Mouse (Mus musculus) neural tube, embryonic 15.5 days (tissue): Measurements from ENCODE around the gene Phkg1. TPM values are rescaled to one million over a fixed set of nuclear protein-coding genes. Genes with fewer than 3 reads are reported as not detected.

Source experiments
- ATAC-seq: fragments of 200-750 bp; cut with Nextera tagmentation; 2 replicates; pipeline ENCODE4 v1.8.0; 2017; ENCODE audit warnings: mild to moderate bottlenecking, moderate TSS enrichment, moderate library complexity; ENCODE audit not compliant: low FRiP score
- H3K27ac ChIP-seq: fragments of 300-500 bp; sonication (generic); replicated peaks from 2 replicates; pipeline ENCODE4 v1.5.1; 2015; ENCODE audit warnings: mild to moderate bottlenecking, inconsistent platforms
- H3K27me3 ChIP-seq: fragments of 300-500 bp; sonication (generic); replicated peaks from 2 replicates; pipeline ENCODE4 v1.6.1; 2015; ENCODE audit warnings: inconsistent platforms
- H3K36me3 ChIP-seq: fragments of 300-500 bp; sonication (generic); 2 replicates; pipeline ENCODE4 v1.6.1; 2015; ENCODE audit warnings: inconsistent platforms
- H3K4me1 ChIP-seq: fragments of 300-500 bp; sonication (generic); 2 replicates; pipeline ENCODE4 v1.6.1; 2015; ENCODE audit warnings: inconsistent platforms
- H3K4me2 ChIP-seq: fragments of 300-500 bp; sonication (generic); 2 replicates; pipeline ENCODE4 v1.6.1; 2015; ENCODE audit warnings: inconsistent platforms, mild to moderate bottlenecking, moderate library complexity
- H3K4me3 ChIP-seq: fragments of 300-500 bp; sonication (generic); replicated peaks from 2 replicates; pipeline ENCODE4 v1.5.1; 2015; ENCODE audit warnings: mild to moderate bottlenecking, inconsistent platforms
- H3K9ac ChIP-seq: fragments of 300-500 bp; sonication (generic); replicated peaks from 2 replicates; pipeline ENCODE4 v1.6.1; 2015; ENCODE audit warnings: mild to moderate bottlenecking, inconsistent platforms
- H3K9me3 ChIP-seq: fragments of 300-500 bp; sonication (generic); replicated peaks from 2 replicates; pipeline ENCODE4 v1.6.1; 2016; ENCODE audit warnings: inconsistent platforms
- WGBS: fragments of 180-500 bp; shearing (Covaris S2); methylation state at CpG from one replicate; pipeline ENCODE4 v1.1.7; 2015; ENCODE audit warnings: mixed read lengths; 5-methylcytosine and 5-hydroxymethylcytosine counted together
- polyA plus RNA-seq: library from polyadenylated mRNA; unstranded; fragments of >200 nt; fragmentation: Nextera tagmentation; extraction: Ambion mirVana; gene quantifications from 2 replicates; pipeline ENCODE4 v1.2.1, GENCODE M21; 2015

Phkg1 gene
- polyA plus RNA-seq, 1 experiment from 2014 or later, result 1.3 TPM

GRCm38 (mm10) chr5:129865841-129866240 is 32.5 kb downstream of the Phkg1 start:
- no peak overlapping the region for H3K4me2 ChIP-seq
- peaks cover 20% of the 10 kb centered on the region for H3K36me3 ChIP-seq
- H3K9ac ChIP-seq, result no peak overlapping the region
- no peak overlapping the region for H3K27ac ChIP-seq
- no peak overlapping the region for H3K4me3 ChIP-seq
- H3K4me1 ChIP-seq, result peaks cover 3% of the 10 kb centered on the region; the same call in 1 of the 2 replicates
- no peaks in the 10 kb centered on the region for H3K9me3 ChIP-seq
- no peak for ATAC-seq
- H3K27me3 ChIP-seq, result no peaks in the 10 kb centered on the region
- 87% methylated on average over 12 of the region's 12 CpGs for WGBS

GRCm38 (mm10) chr5:129864467-129864866 is 33.9 kb downstream of the Phkg1 start:
- ATAC-seq, result no peak

GRCm38 (mm10) chr5:129862325-129862724 is 36.0 kb downstream of the Phkg1 start:
- no peaks in the 10 kb centered on the region for H3K9me3 ChIP-seq
- no peak for ATAC-seq
- no peak overlapping the region for H3K9ac ChIP-seq
- H3K4me3 ChIP-seq, result no peak overlapping the region
- peaks cover 45% of the 10 kb centered on the region for H3K36me3 ChIP-seq
- H3K4me2 ChIP-seq, result no peak overlapping the region
- no peaks in the 10 kb centered on the region for H3K27me3 ChIP-seq
- H3K4me1 ChIP-seq, result peaks cover 3% of the 10 kb centered on the region; the same call in 1 of the 2 replicates
- H3K27ac ChIP-seq, result no peak overlapping the region
- WGBS, result 98% methylated on average over 6 of the region's 6 CpGs

More at GRCm38 (mm10) chr5:129864467-129864866, 33.9 kb downstream of the Phkg1 start:
- Histone ChIP-seq H3K4me3 (no peak overlapping the region), H3K36me3 (peaks cover 34% of the 10 kb centered on the region), H3K9ac (no peak overlapping the region), H3K4me2 (peak overlapping the region; percentile 26), H3K27ac (no peak overlapping the region), H3K9me3 (no peaks in the 10 kb centered on the region), H3K27me3 (no peaks in the 10 kb centered on the region), H3K4me1 (peaks cover 3% of the 10 kb centered on the region; the same call in 1 of the 2 replicates)
- 12% methylated on average over 18 of the region's 18 CpGs for WGBS

GRCm38 (mm10) chr5:129856414-129856813 is 41.9 kb downstream of the Phkg1 start:
- WGBS, result 90% methylated on average over 5 of the region's 5 CpGs
- peaks cover 59% of the 10 kb centered on the region for H3K36me3 ChIP-seq

GRCm38 (mm10) chr5:129855163-129855562 is 43.2 kb downstream of the Phkg1 start:
- no peak overlapping the region for H3K9ac ChIP-seq
- no peak overlapping the region for H3K4me3 ChIP-seq
- H3K36me3 ChIP-seq, result peaks cover 51% of the 10 kb centered on the region
- WGBS, result 47% methylated on average over 5 of the region's 5 CpGs
- no peak overlapping the region for H3K27ac ChIP-seq
- no peaks in the 10 kb centered on the region for H3K9me3 ChIP-seq
- ATAC-seq, result no peak
- no peaks in the 10 kb centered on the region for H3K4me1 ChIP-seq
- H3K4me2 ChIP-seq, result no peak overlapping the region
- H3K27me3 ChIP-seq, result no peaks in the 10 kb centered on the region

More at GRCm38 (mm10) chr5:129856414-129856813, 41.9 kb downstream of the Phkg1 start:
- no peaks in the 10 kb centered on the region for H3K4me1 ChIP-seq
- H3K9me3 ChIP-seq, result no peaks in the 10 kb centered on the region
- H3K27me3 ChIP-seq, result no peaks in the 10 kb centered on the region
- no peak overlapping the region for H3K4me2 ChIP-seq
- no peak overlapping the region for H3K27ac ChIP-seq
- H3K4me3 ChIP-seq, result no peak overlapping the region
- H3K9ac ChIP-seq, result no peak overlapping the region
- no peak for ATAC-seq

GRCm38 (mm10) chr5:129847558-129847820 is 50.9 kb downstream of the Phkg1 start:
- H3K4me2 ChIP-seq, result peak overlapping the region; percentile 67
- 66% methylated on average over 8 of the region's 8 CpGs for WGBS
- H3K36me3 ChIP-seq, result peaks cover 31% of the 10 kb centered on the region
- H3K9ac ChIP-seq, result peak overlapping the region; percentile 79
- no peak for ATAC-seq
- H3K27ac ChIP-seq, result no peak overlapping the region; the same call in 1 of the 2 replicates
- peaks cover 18% of the 10 kb centered on the region for H3K4me1 ChIP-seq
- H3K9me3 ChIP-seq, result no peaks in the 10 kb centered on the region
- no peaks in the 10 kb centered on the region for H3K27me3 ChIP-seq
- H3K4me3 ChIP-seq, result peak overlapping the region; percentile 83

GRCm38 (mm10) chr5:129846752-129847557 is 51.4 kb downstream of the Phkg1 start, which contains the start of gene Sumf2:
Gene Sumf2 (plus strand): TSS chr5:129846986.
- Histone ChIP-seq H3K9ac (peak within 1 kb of the TSS; percentile 79), H3K27me3 (no peaks in the 10 kb centered on the region), H3K9me3 (no peaks in the 10 kb centered on the region), H3K36me3 (peaks cover 31% of the 10 kb centered on the region), H3K27ac (peak within 1 kb of the TSS; percentile 82), H3K4me1 (peaks cover 18% of the 10 kb centered on the region), H3K4me3 (peak within 1 kb of the TSS; percentile 83), H3K4me2 (peak within 1 kb of the TSS; percentile 67)
- ATAC-seq, result peak; percentile 97
- 10% methylated on average over 22 of the region's 22 CpGs for WGBS

- WGBS, result 96% methylated on average over 5 of the region's 5 CpGs
- Histone ChIP-seq H3K9me3 (no peaks in the 10 kb centered on the region), H3K27ac (no peak overlapping the region), H3K27me3 (no peaks in the 10 kb centered on the region), H3K4me3 (no peak overlapping the region), H3K4me1 (peaks cover 18% of the 10 kb centered on the region), H3K4me2 (no peak overlapping the region), H3K36me3 (peaks cover 26% of the 10 kb centered on the region), H3K9ac (no peak overlapping the region)
- ATAC-seq, result no peak
Measured at GRCm38 (mm10) chr5:129844848-129845247, 53.5 kb downstream of the Phkg1 start.

Other genes with a start within 250 kb of the Phkg1 start
- 6.5 and 6.6 TPM in 2 replicates for gene Zfp11, start 228.4 kb downstream of the Phkg1 start, polyA plus RNA-seq
- not detected in 2 replicates for gene Sept14, start 190.0 kb downstream of the Phkg1 start, polyA plus RNA-seq
- 169 and 174 TPM in 2 replicates for gene Mrps17, start 183.1 kb downstream of the Phkg1 start, polyA plus RNA-seq
- gene Nipsnap2, start 173.5 kb downstream of the Phkg1 start, polyA plus RNA-seq, result 94.9 and 95.7 TPM in 2 replicates
- gene Psph, start 111.1 kb downstream of the Phkg1 start, polyA plus RNA-seq, result 33.9 and 35.0 TPM in 2 replicates
- gene Sumf2, start 51.6 kb downstream of the Phkg1 start, polyA plus RNA-seq, result 28.0 and 32.4 TPM in 2 replicates
- gene Chchd2, start 11.1 kb downstream of the Phkg1 start, polyA plus RNA-seq, result 743 and 777 TPM in 2 replicates
- 11.1 and 13.0 TPM in 2 replicates for gene Zbed5, start 2.8 kb downstream of the Phkg1 start, polyA plus RNA-seq
- gene Nupr1l, start 10.0 kb upstream of the Phkg1 start, polyA plus RNA-seq, result 2.6 and 4.3 TPM in 2 replicates
- 28.9 and 30.5 TPM in 2 replicates for gene Vkorc1l1, start 43.4 kb upstream of the Phkg1 start, polyA plus RNA-seq
- gene Gusb, start 104.5 kb upstream of the Phkg1 start, polyA plus RNA-seq, result 37.8 and 45.4 TPM in 2 replicates
- 38.7 and 46.2 TPM in 2 replicates for gene Asl, start 130.7 kb upstream of the Phkg1 start, polyA plus RNA-seq
- 73.4 and 80.4 TPM in 2 replicates for gene Crcp, start 130.7 kb upstream of the Phkg1 start, polyA plus RNA-seq
- 58.8 and 59.2 TPM in 2 replicates for gene Tpst1, start 174.8 kb upstream of the Phkg1 start, polyA plus RNA-seq
- 14.9 and 16.4 TPM in 2 replicates for gene Kctd7, start 246.3 kb upstream of the Phkg1 start, polyA plus RNA-seq